Mouse (Mus musculus): ENCODE measurements at regions not wholly inside any gene's neighbourhood (a gene's known extent, or its start where the extent isn't known, plus 50 kb on each side); places are given as distances from the start of the nearest gene placed in this dataset.
A peak's percentile ranks its signal among the peaks of the same experiment; 100 is the strongest.

DNA sequence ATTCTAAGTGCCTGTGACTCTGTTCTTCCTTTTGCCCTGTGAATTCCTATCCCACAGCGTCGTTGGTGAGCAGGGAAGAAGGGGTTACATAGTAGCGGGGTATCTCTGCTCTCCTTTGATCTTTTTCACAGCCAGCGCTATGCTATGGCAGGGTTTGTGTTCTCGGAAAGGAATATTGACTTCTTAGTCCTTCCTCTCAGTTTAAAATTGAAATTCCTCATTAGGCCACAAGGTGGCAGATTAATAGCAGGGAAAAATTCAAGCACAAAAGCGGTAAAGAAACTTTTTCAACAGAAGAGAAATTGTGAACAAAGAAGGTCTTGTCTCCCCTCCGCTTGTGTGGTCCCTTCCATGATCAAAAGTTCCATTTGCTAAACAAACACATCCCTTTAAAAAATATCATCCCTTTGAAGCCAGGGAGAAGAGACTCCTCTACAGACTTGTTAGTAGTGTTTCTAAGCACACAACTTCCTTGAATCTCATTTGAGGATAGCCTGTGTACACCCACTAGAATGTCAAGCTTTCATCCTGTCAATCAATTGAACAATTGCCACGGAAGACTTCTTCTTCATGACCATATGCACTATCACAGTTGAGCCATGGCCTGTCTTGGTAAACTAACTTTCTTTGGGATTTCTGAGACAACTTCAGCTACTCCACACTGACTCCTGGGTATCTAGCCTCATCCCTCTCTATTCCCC lies 181.8 kb upstream of the Nampt start:
- DNase-seq (ENCODE audit: low spot score in 2 of 2), result peak in 1 of 2 experiments; percentile 72

DNA sequence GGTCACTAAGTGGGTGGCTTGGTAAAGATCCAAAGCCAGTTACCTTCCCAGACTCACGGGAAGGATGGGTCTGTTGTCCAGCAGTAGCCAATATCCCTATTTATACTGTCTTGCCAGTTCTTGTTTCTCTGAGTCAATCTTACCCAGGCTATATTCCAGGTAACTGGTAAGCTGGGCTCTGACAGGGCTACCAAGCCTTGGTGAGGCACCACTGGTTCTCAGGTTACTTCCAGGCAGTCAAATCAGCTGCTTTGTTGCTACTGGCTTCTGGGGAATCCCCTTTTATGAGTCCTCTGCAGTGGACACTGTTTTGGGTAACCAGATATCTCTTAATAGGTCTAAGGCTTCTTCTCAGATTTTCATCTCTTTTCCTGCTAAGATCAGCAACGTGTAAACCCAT lies 178.8 kb upstream of the Nampt start:
- no peak for DNase-seq (ENCODE audit: low spot score in 2 of 2)

DNA sequence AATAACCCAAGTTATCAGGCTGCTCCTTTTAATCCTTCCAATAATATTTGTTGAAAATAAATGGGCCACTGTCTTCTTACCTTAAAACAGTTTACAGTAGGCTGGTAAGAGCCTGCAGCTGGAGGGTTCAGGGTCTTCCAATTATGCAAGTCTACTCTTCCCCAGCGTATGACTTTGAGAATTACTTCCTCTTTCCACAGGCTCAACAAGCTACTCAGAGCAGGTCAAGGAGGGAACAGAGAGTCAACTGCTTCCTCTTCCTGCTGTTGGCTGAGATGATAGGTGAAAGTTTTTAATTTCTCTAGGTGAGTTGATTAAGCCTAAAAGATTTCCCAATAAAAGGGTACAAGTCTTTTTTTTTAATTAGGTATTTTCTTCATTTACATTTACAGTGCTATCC lies 176.9 kb upstream of the Nampt start:
- no peak for DNase-seq (ENCODE audit: low spot score in 2 of 2)

DNA sequence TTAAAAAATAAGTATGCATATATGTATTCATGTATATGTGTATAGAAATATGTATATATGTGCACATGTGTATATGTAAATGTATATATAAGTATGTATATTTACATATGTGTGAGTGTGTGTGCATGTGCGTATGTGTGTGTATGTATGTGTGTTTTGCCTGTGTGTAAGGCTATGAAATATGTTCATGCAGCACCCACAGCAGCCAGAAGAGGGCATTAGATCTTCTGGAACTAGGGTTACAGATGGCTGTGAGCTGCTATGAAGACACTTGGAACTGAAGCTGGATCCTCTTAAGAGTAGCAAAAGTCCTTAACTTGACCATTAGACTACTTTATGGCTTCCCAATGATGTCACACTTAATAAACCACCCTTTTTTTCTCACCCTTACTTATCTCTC lies 166.2 kb upstream of the Nampt start:
- no peak for DNase-seq (ENCODE audit: low spot score in 2 of 2)

DNA sequence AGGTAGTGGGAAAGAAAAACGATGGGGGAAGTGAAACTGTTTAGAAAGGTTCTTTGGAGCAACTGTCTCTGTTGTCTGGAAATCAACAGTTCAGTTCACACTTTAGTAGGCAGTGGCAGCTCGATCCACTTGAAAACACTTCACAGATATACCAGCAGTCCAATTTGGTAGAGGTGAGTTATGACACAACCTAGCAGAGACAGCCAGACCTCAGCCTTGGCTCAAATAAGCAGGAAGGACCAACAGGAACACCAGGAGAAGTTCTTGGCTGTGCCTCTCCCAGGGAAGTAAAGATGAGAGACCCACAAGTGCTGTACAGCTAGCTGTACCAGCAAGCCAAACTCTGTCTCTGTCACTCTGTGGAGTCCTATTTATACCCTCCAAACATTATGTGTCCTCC lies 163.2 kb upstream of the Nampt start:
- DNase-seq (ENCODE audit: low spot score in 2 of 2), result no peak

DNA sequence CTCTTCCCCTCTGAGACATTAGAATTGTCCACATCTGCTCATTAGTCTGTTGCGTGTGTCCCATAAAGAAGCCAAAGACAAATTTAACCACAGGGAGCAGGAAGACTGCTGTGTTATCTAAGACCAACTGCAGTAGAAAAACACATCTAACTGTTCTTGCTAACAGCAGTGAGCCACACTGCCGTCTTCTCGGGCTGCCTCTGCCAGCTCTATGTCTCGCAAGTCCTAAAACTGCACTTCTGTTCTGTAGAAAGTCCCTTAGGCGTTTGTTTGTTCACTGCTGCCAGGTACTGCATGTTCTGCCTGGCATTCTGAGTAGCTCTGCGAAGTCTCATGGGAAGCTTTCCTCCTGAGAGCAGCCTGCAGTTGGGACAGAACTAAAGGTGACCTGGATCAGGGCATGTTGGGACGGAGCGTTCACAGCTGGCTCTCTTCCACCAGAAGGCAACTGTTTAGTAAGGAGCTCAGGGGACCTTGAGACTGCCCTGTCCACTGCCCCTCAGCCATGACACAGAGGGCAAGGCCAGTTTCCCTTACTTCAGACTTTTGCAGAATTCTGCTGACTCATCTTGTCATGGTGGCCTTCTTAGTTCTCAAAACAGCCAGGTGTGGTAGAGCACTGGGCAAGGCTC lies 157.4 kb upstream of the Nampt start:
- DNase-seq (ENCODE audit: low spot score in 2 of 2), result peak in 1 of 2 experiments; percentile 15

DNA sequence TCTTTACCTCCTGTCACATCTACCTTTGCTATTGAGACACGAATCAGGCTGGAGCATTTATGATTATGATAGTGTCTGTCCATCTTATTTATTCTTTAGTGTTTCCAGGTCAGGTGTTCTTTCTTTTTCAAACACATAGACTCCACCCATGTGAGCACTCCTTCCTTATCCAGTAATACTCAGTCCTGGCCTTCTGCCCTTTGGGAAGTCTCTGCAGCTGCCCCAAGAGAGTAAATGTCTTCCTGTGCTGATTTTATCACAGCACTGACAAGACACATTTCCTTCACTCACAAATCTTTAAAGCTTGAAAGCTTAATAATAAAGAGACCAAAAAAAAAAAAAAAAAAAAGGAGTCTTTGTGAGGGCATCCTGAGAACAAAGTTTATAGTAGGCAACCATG lies 153.3 kb upstream of the Nampt start:
- DNase-seq (ENCODE audit: low spot score in 2 of 2), result no peak

DNA sequence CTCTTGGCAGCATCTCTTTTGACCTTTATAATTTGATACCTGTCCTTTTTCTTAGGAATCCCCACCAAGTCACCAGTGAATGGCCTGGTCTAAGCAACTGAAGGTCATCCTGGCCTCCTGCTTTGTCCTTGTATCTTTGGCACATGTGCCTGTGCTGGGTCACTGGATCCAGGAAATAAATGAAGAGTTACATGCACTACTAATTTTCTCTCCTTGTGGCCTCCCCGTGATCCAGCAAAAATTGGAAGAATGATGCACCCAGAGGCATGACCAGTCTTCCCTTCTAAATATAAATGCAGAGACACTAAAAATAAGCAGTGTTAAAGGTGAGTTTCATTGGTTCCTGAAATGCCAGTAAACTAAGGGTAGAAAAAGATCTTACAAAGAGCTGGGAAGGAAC lies 141.4 kb upstream of the Nampt start:
- no peak for DNase-seq (ENCODE audit: low spot score in 2 of 2)

DNA sequence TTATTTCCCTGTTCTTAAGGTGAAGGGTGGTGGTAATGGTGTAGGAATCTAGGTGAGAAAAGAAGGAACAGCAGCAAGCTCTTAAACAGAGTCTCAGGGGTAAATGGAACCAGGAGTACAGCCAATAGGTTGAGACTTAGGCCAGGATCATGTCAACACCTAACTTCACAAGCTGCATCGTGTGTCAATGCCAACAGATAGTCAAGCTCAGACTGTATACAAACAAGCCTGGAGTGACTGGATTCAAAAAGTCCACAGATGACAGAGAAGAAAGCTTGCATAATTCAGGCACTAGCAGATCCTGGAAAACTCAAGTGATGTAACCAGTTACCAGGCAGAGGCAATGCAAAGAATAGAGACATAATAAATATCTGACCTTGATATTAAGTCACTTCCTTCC lies 140.6 kb upstream of the Nampt start:
- DNase-seq (ENCODE audit: low spot score in 2 of 2), result no peak

DNA sequence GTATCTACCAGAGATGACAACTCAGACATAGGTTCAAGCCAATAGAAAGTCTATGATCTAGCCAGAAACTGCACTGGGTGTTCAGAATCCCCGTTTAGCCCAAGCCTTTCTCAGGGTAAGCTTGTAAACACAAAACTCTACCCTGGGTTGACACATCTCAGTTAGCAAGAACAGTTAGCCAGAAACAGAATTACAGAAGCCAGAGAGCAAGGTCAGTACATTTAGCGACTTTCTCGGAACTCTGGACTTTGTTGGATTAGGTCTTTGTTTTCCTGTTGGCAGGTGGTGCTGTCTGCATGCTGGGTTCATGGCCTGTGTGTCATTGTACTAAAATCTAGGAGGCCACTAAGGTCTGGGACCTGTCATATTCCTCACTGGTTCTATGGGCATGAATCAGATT lies 137.4 kb upstream of the Nampt start:
- DNase-seq (ENCODE audit: low spot score in 2 of 2), result no peak

DNA sequence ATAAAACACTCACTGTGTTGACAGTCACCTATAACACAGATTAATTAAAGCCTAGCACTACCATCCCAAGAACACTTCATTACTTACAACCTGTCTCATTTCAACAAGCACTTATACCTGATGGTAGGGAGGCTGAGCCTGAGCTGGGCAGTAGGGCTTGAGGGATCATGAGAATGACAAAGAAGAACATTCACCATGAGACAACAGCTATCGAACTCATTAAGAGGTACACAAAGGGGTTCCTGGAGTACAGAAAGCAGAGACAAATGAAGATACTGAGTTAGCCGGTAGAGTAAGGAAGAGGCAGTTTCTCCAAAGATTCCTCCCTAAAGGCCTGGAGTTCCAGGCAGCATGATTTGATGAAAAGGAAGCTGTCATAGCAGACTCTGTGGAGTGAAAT lies 136.0 kb upstream of the Nampt start:
- no peak for DNase-seq (ENCODE audit: low spot score in 2 of 2)

DNA sequence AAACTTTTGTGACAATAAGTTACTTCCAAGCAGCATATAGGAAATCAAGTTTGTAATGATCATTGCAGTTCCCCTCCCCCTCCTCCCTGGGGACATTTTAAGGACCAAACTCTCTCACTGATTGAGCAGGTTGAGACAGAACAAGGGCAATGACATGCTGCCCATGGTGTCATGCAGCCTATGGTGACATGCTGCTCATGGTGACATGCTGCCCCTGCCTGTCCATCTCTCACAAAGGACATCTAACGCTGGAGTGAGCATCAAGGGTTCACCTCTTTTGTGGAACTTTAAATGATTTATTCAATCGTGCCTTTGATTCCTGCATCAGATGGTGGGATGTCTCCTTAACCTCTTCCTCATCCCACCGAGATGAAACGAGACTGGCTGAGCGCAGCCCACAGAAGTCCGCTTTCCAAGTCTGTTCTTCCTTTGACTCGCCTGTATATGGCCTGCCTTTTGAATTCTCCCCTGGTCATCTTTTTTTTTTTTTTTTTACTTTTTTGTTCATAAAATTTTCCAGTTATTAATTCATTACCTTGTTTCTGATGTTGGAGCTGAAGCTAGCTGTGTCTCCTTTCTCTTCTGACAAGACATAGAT lies 133.5 kb upstream of the Nampt start:
- DNase-seq (ENCODE audit: low spot score in 2 of 2), result no peak

DNA sequence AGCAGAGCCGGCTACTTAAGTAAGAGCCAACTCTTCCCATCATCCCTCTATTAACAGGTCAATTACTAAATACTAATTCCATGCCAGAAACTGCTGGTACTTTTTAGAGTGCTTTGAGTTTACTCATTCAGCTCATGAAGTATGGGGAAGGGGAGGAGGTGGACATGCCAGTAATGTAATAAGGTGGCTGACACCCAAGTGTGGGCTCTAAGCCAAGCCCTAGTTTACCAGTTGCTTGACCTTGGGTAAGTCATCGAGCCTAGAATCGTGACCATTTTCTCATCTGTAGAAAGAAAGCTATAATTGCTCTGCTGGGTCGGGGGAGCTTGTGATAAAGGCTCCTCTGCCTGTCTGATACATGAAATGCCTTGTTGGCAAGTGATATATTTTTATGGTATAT lies 130.0 kb upstream of the Nampt start:
- no peak for DNase-seq (ENCODE audit: low spot score in 2 of 2)

DNA sequence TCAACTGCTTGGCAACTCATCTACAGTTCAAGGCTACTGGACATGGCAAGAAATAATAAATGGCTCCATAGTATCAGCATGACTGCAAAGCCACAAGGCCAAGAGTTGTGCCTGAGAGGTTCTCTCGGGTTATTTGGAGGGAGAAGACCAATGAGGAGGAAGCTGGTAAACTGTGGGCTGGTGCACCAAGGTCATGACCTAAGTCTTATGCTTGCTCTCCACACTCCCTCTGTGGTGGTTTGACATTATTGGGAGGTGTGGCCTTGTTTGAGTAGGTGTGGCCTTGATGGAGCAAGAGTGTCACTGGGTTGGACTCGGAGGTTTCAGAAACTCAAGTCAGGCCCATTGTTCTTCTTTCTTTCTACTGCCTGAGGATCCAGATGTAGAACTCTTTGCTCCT lies 129.2 kb upstream of the Nampt start:
- DNase-seq (ENCODE audit: low spot score in 2 of 2), result no peak

DNA sequence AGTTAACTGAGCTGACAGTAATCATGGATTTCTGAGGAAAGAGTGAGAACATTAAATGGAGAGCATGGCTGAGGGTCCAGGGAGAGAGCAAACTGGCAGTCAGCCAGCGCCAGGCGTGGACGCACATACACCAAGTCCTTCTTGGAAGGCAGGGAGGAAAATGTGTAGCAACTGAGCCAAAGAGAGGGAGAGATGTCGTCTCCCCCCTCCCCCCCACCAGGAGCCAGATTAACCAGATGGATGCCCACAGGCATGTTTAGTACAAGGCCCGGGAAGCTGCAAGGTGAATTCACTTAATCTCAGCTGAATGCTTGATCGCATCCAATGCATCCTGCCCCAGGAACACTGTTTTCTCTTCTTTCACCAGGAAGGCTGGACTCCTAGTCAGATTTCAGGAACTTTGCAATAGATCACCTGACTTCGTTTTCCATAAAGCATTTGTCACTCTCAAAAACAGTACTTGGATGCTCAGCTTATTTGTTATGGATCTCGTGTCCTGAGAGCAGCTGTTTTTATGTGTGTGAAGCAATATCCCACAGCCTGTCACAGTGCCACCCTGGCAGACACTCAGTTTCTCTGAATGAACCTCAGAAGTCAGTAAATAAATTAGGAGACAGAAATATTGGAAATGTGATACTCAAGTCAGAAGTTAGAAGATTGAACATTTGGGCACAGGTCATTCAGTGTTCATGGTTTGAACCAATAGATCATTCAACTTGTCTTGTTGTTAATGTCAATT lies 127.1 kb upstream of the Nampt start:
- peak in 1 of 2 experiments; percentile 14 for DNase-seq (ENCODE audit: low spot score in 2 of 2)

DNA sequence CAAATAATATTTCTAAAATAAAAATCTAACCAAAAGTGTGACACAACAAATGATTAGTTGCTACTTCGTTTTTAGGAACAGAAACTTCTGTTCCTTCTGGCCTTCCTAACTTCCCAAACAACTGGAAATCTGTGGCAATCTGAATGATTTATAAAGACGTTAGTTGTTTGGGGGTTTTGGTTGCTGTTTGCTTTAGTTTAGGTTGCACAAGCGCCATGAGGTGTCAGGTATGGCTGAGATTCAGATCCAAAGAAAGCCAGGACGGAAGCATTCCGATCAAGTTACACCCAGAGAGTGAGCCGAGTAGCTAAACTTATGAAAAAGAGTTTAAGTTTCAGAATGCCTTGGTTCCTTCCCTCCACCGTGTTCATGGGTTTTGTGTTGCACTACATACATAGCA lies 126.4 kb upstream of the Nampt start:
- no peak for DNase-seq (ENCODE audit: low spot score in 2 of 2)

DNA sequence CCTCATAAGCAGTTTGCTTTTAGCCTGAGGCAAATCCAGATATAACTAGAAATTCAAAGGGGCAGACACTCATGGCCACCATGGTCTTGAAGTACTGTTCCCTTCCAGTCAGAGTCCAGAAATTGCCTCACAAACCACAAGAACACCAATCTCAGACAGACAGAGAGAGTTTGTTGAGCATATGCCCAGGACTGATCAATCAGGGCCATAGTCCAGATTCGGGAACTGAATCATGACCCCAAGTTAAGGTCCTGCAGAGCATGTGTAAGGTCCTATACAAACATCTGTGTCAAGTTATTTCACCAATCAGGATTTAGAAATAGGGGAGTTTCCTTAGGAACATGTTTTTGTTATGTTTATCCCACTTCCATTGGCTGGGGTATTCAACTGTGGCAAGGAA lies 125.7 kb upstream of the Nampt start:
- DNase-seq (ENCODE audit: low spot score in 2 of 2), result no peak

DNA sequence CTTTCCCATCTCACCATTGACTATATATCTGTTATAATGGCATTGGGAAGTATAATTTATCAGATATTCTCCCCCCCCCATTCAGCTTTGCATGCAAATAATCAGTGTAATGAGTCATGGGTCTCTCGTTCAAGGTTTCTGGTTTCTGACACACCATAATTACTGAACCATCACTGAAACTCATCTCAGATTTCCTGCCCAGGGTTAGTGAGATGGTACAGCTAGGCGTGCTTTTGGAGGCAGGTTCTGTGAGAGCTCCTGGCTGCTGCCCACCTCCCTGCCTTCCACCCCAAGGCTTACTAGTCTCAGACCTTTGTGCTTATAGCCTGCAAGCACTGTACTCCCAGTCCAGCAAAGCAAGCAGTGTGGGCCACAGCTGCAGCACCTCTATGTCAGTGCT lies 122.5 kb upstream of the Nampt start:
- no peak for DNase-seq (ENCODE audit: low spot score in 2 of 2)

DNA sequence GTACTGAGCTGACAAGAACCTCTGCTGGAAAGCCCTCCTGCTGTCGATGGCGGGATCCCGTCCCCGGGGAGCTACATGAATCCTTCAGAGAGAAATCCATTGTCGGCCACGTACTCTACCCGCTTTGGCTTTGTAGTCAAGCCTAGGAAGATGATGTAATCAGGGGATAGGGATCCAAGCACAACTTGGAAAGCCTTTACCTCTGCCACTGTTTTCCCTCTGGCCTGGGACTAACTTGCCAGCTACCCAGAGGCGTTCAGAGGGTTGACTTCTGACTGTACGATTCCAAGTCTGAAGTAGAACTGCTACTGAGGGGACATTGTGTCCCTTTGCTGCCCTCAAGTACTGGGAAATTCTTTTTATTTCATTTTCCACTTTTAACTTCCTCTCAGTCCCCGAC lies 110.2 kb upstream of the Nampt start:
- DNase-seq (ENCODE audit: low spot score in 2 of 2), result no peak

DNA sequence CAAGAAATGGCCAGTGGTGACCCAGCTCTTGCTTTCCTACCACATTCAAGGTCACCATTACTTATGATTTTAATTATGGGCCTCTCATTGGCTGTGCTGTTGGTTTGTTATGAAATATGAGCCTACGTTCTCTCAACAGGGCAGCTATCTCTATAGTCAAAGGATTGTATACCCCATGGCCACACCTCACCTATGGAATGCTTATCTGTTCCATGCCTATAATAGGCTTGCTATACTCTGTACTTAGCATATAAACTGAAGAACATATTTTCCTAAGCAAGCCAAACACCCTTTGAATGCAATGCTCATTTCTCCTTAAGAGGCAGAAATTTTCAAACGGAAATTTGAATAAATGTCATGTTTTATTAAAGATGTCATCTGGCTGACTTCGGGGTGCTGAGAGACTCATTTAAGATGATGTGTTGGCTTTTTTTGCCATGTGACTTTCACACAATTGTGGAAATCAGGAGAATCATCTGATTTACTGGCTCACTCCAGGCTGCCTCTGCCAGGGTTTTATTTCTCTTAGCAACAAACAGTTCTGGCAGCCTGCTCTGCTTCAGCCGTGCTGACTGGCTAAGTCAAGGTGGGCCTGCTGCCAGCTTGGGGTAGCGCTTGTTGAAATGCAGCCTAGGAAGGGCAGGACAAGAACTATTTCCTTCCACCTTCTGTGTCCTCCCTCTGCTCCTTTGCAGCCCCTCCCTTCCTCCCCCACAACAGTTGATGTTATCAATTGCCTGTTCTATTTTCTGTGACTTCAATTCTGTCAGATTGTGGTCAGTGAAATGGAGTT lies 102.0 kb upstream of the Nampt start:
- DNase-seq (ENCODE audit: low spot score in 2 of 2), result peak; percentile 90 to 95

DNA sequence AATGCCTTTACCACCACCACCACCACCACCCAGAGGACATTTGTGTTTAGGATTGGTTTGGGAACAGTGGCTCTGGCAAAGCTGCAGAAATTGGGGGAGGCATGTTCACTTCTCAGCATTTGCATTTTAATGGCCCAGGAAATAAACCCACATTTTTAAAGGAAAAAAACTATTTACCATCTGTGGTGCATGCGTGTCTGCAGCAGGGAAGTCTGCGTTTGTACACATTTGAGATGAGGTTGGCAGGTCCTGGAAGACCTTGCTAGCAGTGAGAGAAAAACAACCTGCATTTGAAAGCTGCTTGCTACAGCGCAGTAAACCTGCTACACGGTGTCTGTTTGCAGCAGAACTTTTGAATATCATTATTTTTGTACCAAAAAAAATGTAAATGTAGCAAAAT lies 100.1 kb upstream of the Nampt start:
- peak; percentile 57 to 80 for DNase-seq (ENCODE audit: low spot score in 2 of 2)
